Mouse (Mus musculus): ENCODE data around the gene Dbx1.

DNA sequence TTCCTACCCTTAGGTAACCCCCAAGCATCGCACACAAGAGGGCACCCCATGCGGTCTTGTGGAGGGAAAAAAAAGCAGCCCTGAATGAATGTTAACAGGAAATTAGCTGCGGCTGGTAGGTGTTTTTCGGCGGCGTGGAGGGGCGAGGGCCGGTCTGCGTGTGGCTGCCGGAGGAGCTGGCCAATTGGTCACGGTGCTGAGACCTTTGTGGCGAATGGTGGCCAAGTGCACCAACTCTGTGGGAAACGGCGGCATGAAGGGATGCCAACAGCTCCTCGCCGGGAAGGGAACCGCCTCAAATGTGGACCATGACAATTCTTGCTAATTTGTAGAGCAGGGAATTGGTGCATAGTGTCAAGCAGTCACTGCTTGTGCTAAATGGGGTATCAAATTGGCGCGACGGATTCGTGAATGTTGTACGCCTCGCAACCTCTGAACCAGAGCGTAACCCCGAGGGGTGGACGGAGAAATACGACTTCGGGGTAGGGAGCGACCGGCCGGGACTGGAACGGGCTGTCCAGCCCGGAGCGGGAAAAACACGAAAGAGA, 1.5 kb downstream of the Dbx1 start:
- TF ChIP-seq POLR2A (IDR thresholded peaks at IDR 0.05; ENCODE audit: insufficient read depth, low read depth, low read length) (no peak), CTCF (IDR thresholded peaks at IDR 0.05; ENCODE audit: insufficient read depth, low read depth, low read length) (no peak)

All from olfactory bulb, adult 2 months (tissue).